Mouse (Mus musculus) liver, adult 2 months (tissue): ENCODE results near the gene Ngef.

ENCODE experiments used
- CTCF ChIP-seq: fragments of 200-500 bp; IDR thresholded peaks from 2 replicates; pipeline ENCODE4 v1.5.1; 2011; ENCODE audit warnings: low read depth, low read length, control low read depth
- POLR2A ChIP-seq: fragments of 200-500 bp; IDR thresholded peaks from 2 replicates; pipeline ENCODE4 v1.6.1; 2011; ENCODE audit warnings: low read length, control low read depth; ENCODE audit not compliant: insufficient read depth; ENCODE audit errors: extremely low read depth

DNA sequence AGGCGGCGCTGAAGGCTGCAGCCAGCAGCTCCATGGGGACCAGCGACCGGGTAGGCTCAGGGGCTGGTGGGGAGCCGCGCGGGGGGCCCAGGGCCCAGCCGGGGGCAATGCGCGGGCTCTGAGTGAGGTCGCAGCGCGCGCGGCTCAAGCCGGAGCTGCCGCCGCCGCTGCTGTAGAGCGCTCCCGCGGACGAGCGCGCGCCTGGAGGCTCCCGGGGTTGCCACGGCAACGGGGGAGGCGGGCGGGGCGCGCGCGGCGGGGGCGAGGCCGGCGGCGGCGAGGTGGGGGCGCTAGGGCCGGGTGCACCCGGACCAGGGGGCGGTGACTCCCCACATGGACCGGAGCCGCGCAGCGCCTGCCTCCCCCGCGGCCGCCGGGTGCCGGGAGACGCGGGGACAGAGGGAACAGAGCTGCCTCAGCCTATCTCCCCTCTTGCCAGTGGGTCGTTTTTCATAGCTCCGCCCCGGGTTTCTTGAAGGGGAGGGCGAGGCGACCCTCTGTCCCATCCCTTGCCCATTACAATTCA is 63.4 kb downstream of the Ngef start:
- no peak for TF ChIP-seq CTCF
- TF ChIP-seq POLR2A: no peak
